Mouse (Mus musculus): Measurements from ENCODE around the gene Pwp1. TPM values are rescaled to one million over a fixed set of nuclear protein-coding genes. Genes with fewer than 3 reads are reported as not detected.

Gene Pwp1
- polyA plus RNA-seq, 1 experiment = 22.5 TPM

GRCm38 (mm10) chr10:85936280-85936965 lies 107.1 kb downstream of the Pwp1 start:
- 90% methylated on average over 6 of the region's 6 CpGs for WGBS

More at GRCm38 (mm10) chr10:85936280-85936965, 107.1 kb downstream of the Pwp1 start:
- TF ChIP-seq CTCF (IDR thresholded peaks at IDR 0.05; ENCODE audit: control insufficient read depth, insufficient read depth, low read length) = no peak
- no peak for TF ChIP-seq POLR2A (IDR thresholded peaks at IDR 0.05; ENCODE audit: borderline replicate concordance, control insufficient read depth, low read depth, low read length)
- Histone ChIP-seq H3K4me3 (replicated peaks; ENCODE audit: control insufficient read depth, low read depth, low read length) (no peak overlapping the region), H3K27ac (ENCODE audit: control insufficient read depth, insufficient read depth, low read depth, low read length, poor library complexity) (no peak overlapping the region), H3K4me1 (ENCODE audit: control insufficient read depth, insufficient read depth, low read length) (no peaks in the 10 kb centered on the region)

Other genes with a start within 250 kb of the Pwp1 start
- 7.2 and 11.7 TPM in 2 replicates for gene Prdm4, start 87.6 kb downstream of the Pwp1 start, polyA plus RNA-seq (2011; ENCODE audit: insufficient read depth, insufficient read length, low replicate concordance, missing spikeins)
- 1.3 TPM in 1 of 2 replicates, not detected in the other for gene Ascl4, start 98.2 kb downstream of the Pwp1 start, polyA plus RNA-seq (2011; ENCODE audit: insufficient read depth, insufficient read length, low replicate concordance, missing spikeins)
- gene Rtcb, start 128.3 kb downstream of the Pwp1 start, polyA plus RNA-seq (2011; ENCODE audit: insufficient read depth, insufficient read length, low replicate concordance, missing spikeins) = 44.0 and 60.7 TPM in 2 replicates
- 0.75 TPM in 1 of 2 replicates, not detected in the other for gene Bpifc, start 182.4 kb downstream of the Pwp1 start, polyA plus RNA-seq (2011; ENCODE audit: insufficient read depth, insufficient read length, low replicate concordance, missing spikeins)
- 72.4 and 103 TPM in 2 replicates for gene Fbxo7, start 192.5 kb downstream of the Pwp1 start, polyA plus RNA-seq (2011; ENCODE audit: insufficient read depth, insufficient read length, low replicate concordance, missing spikeins)

Data from bone marrow, adult 2 months (tissue).